Mouse (Mus musculus) embryo, embryonic 11.5 days (tissue): Measurements from ENCODE around the gene Trim71.

ENCODE experiments used
- DNase-seq: peaks from one replicate; pipeline ENCODE4 v3.0.0-alpha.2; 2012; ENCODE audit warnings: low read depth, low spot score

The Trim71 gene

DNA sequence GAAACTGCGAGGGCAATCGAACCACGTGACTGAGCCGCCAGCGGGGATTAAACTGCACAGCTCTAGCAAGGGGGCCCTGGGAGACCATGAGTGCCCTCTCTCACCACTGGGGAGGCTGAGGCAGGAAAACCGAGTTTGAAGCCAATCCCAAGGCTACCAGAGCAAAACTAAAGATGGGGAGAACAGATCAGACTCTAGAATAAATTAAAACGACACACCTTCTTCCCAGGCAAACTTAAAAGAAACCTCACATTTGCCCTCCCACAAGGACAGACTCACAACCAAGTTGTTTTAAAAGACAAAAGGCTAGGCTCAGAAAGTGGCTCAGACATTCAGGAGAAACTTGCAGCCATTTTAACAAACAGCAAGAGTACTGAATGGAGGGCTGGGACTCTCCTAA is 7.1 kb downstream of the Trim71 start:
- DNase-seq = no peak

DNA sequence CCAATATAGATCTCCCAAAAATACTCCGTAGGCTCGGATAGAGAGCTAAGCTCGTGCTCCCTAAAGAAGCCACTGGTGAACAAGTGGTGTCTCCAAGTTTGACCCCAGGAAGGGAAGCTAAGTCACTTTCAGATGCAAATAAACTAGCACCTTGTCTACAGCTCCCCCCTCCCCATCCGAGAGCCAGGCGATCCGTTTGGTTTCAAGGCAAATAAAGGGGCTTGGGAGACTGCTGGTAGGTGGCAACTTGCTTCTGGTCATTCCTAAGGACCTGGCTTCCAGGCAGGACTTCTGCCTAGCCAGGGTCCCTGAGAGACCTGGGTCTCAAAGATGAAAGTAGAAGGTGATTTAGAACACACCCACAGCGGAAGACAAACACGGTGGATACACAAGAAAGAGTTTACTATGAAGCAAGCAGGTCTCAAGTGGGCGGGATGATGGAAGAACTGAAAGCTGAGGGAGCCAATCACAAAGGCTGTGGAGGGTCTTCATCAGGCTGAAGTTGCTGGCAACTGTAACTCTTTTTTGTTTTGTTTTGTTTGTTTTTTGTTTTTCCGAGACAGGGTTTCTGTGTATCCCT is 7.8 kb downstream of the Trim71 start:
- no peak for DNase-seq

DNA sequence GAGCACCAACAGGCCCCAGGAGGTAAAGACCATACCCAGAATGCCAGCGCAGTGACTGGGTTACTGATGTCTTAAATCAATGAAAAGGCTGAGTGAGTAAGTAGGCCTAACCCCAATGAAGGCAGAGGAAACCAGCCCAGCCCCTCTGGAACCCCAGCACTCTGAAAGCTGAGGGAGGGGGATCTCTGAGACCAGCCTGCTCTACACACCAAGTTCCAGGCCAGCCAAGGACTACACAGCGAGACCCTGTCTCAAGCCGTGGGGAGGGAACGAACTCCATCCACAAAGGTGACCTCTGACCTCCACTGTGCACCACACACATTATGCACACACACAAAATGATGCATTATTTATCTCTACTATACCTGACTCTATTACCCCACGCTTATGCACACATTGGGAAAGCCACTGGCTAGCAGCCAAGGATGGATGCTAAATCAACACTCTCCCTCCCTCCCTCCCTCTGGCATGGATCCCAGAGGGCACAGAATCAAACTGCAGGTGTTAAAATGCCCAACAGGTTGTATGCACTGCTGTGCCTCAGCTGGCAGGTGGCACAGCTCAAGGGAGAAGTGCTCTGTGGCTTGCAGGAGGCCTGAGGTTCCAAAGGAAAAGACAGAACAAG is 9.7 kb downstream of the Trim71 start:
- no peak for DNase-seq

DNA sequence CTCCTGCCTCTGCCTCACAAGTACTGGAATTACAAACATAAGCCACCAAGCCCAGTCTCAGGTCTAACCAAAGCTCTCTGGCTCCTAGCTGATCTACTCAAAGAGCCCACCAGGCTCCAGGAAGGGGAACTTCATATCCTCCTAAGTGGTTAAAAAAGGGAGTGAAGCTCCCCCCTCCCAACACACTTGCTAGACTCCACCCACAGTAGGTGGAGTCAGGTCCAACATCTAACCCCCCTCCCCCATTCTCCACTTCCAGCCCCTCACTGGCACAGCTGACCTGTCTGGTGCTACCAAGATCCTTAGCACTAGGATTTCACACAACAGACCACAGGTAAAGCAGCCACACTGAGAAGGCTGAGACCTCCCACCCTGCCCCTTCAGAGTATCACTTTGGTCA is 10.3 kb downstream of the Trim71 start:
- no peak for DNase-seq

DNA sequence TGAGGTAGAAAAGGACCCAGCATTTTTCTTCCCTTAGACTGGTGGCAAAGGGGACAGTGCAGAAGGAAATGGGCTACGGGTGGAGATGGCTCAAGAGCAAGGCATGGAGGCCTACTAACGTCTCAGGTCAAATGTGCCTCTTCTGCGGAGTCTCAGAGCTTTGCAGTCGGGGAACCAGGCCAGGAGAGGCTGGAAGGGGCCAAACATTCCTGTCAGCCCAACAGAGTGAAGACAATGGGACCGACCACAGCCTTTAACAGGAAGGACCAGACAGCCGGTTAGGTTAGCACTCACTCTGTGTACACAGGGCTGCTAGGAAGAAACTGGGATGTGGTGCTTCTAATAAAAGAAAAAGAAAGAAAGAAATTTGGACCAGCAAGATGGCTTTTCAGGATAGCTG is 14.1 kb downstream of the Trim71 start:
- DNase-seq = no peak

DNA sequence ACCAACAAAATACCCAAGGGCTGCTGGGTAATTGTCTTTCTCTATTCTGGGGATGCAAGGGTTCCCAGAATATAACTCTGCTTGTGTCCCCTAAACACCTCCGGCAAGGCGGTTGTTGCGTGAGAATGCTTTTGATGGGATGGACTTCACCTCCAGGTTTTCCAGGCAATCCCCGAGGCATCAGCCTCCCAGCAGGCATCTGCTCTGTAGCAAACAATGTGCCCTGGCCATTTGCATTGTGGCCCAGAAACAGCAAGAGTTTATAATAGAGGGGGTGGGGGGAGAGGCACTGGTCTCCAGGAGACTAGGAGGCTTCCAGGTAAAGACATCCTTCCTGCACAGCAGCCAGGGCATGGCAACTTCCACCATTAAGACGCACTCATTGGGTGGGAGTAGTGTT is 15.1 kb downstream of the Trim71 start:
- no peak for DNase-seq

DNA sequence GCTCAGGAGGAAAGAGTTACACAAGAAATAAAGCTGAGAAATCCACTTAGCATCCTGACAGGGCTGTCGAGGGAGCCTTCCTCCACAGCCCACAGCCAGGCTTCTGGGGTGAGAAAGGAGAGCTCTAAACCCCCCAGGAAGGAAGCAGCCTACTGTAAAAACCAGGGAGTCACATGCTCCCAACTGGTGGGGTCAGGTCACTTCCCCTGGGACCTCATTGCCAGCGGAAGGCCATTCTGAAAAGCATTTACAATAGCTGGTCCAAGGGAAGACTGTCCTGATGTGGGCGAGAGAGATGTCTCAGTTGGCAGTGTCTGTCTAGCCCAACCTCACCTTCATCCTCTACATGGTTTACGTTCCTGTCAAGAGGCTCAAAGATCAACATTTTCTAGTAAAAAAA is 15.7 kb downstream of the Trim71 start:
- DNase-seq = no peak

DNA sequence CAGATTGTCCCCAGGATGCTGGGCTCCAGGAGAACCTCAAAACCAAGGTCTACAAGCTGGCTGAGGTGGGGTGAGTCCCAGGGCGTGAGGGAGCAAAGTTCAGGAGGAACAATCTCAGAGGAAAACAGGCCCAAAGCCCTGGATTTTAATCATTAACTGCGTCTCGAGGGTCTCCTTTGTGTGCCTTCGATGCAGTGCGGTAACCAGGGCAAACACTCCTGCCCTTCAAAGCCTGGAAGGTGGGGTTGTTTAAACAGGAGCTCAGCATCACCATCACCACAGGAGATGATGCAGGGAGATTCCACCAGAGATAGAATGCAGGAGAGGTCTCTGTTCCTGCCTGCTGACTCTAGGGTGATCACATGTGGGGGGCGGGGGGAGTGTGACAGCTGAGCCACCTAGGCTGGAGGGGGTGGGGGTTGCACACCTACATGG is 16.5 kb downstream of the Trim71 start:
- no peak for DNase-seq

DNA sequence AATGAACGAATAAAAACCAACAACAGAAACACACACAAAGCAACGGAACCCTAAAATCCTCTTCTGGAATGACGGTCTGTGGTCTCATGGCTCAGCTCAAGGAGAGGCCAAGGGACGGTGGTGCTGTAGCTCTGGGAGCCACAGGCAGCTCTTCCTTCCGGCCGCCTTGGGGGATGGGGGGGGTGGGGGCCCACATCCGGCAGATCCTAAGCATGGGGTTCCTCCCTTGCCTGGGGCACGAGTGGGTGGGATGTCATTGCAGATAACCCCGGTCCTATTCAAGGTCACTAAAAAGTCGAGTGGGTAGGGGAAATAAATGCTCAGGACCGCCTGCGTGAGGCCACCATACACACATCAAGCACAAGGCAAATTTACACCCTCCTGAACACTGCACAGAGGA is 17.4 kb downstream of the Trim71 start:
- DNase-seq = no peak

DNA sequence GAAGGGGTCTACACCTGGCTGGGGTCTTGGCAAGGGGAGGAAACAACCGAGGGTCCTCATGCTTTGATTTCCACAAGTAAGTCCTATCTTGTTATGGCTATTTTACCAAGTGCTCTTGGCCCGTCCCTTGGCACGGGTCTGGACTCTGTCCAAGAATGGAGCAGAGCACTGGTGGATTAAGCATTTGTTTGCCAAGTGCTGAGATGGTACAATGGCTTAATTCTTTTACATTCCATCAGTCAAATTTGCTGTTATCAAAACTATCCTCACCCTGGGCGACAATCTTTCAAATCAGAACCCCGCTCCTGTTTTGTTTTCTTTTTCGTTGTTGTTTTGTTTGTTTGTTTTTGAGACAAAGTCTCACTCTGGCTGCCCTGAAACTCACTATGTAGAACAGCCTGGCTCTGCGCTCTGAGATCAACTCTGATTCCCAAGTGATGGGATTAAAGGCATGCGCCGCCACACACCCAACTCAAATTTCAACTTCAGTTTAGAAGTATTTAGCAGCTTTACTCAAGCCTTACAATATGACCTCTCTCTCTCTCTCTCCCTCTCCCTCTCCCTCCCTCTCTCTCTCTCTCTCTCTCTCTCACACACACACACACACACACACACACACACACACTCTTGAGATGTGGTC is 19.3 kb downstream of the Trim71 start:
- DNase-seq = no peak

DNA sequence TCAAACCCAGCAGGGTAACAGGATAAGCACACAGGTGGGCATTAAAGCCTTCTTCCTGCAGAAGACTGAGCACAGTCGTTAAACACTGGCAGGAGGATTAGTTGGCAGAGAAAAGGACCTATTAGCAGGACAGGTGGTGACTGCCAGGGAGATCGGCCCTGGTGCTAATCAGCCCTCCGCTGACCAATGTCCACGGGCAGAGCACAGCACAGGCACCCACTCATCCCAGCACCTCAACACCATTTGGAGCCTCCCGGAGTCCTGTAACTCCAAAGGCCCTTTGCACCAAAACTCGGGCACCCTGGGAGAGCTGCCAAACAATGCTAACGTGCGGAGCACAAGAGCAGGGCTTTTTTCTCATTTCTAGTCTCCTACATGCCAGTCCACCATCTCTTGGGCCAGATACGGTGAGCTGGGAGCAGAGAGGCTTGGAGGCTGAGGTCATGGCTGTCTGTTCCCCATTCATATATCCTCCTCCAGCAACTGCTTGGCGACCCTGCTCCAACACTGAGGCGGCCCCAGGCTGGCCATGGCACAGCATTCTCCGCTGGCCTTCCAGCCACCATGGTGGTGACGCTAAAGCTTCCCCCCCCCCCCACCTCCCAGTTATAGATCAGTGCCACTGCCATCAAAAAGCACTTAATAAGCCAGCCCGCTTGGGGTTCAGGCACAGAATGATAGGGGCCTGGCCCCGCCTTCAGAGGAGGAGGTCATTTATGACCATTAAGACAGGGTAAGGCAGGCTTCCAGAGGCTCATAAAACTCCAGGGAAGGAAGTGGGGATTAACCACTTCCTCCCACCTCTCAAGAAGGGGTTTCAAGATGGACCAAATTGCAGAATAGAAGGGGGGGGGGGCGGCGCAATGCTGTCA is 20.1 kb downstream of the Trim71 start:
- no peak for DNase-seq

DNA sequence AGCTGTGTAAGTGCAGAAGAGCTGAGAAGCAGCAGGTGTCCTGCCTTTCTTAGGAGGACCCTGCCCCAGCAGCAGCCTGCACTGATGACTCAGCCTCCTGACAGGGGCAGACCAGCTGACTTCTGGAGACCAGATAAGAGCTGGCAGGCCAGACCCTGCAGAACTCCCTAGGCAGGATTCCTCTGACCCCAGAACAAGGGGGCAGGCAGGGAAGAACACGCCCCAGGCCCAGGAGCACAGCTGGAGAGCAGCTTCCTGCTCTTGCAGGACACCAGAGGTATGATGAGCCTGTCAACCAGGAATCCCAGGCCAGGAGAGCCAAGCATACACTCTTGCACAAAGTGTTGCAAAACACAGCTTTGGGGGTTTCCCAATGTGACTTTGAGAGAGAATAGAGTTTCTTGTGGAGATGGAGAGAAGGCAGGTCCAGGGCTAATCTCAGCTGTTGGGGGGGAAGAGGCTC is 22.9 kb downstream of the Trim71 start:
- DNase-seq = no peak

DNA sequence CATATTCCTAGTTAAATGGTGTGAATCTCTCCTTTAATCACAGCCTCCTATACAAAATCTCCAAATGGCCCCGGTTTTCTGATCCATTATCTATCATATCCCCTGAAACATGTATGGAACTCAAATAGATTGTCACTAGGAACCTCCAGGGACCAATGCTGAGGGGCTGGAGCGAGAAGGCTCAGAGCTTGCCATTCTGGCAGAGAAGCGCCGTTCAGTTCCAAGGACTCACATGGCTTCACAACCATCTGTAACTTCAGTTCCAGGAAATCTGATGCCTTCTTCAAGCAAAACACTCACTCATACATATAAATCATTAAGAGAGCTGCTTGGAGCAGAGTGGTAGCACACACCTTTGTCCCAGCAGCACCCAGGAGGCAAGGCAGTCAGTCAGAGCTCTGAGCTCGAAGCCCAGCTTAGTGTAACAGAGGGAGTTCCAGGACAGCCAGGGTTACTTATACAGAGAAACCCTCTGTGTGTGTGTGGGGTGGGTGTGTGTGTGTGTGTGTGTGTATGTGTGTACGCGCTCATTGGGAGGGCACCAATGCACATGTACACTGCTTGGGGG is 25.1 kb downstream of the Trim71 start:
- DNase-seq = no peak

DNA sequence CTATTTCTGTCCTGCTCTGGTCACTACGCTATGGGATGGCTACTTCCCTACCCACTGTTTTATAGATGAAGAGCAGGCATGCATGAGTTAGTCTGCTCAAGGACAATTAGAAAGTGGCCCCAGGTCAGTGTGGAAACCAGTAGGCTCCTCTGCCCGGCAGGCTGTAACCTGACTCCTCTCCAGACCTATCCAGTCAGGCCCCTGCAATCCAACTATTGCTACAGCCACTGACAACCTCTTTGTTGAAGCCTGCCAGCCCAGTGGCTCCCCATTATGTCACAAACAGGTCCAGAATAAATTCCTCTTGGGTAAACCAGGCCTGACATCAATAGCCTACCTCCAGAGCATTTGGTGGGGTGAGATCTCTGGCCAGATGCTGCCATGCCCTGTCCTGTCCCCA is 27.5 kb downstream of the Trim71 start:
- no peak for DNase-seq

DNA sequence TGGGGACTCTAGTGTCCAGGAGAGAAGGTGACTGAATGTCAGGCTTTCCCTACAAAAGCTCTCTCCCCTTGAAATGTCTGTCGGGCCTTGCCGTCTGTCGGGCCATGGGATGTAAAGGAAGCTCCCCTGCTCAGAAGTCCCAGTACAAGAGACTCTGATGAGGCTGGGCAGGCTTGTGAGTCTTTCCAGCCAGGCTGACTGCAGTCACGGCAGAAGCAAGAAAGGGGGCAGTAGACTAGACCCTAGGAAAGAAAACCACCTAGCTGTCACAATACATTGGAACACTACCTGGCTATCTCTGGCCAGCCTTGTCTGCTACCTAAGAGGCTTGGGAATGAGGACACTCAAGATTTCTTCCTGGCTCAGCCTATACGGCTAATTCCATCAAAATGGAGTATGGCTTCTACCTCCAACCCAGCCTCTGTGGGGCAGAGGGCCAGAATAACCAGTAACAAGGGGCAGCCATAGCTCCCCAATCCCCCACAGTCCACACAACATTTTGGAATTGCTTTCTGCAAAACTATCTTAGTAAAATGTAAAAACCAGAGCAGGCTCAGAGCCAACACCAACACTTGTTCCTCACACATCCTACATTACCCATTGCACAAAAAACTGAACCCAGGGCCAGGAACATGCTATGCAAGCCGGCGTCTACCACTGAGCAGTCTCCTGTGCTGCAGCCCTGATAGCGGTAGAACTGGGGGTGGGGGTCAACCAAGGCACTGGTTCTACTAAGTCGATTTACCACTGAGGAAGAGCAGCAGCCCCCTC is 29.2 kb downstream of the Trim71 start:
- no peak for DNase-seq

DNA sequence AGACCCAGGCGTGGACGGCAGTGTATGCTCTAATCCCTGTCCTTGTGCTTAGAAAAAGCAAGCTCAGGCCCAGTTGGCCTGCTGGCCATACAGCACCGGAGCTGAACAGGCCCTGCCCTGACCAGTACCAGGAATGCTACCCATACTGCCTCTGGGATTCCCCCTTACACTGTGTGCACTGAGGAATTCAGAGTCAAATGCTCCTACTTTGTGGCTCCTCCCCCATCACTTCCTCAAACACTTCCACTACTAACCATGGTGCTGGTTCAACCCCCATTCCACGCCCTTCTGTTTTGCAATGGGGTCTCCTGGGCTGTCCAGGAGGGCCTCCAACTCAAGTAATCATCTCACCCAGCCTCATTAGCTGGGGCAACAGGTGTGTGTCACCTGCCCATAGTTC is 30.3 kb downstream of the Trim71 start:
- DNase-seq = no peak

DNA sequence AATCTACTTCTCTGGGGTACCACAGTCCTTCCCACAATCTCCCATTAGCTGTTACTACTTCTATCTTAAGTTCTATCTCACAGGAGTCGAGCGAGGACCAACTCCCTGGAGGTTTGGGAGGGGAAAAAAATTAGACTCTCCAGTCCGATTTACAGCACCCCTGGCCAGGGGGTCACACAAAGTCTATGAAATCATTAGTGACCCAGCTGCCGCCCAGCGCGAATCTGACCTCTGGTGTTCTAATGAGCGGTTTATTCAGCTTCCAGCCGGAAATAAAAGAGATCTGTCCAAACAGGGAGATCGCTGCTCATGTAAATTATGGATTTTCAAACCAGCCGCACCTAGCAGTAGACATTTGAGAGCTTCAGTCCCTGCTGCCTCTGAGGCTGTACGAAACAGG is 32.9 kb downstream of the Trim71 start:
- no peak for DNase-seq

DNA sequence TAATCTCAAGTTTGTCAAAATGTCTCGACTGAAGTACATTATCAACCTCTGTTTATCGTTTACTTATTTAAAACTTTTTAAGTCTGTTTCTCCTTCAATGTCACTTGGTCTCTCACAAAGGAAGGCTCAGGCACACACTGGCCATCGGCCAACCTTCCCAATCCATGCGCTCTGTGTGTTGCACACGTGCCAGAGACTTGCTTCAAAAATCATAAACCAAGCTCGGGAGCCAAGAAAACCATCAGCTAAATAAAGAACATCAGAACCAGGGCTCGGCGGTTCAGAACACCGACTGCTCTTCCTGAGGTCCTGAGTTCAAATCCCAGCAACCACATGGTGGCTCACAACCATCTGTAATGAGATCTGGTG is 35.5 kb downstream of the Trim71 start:
- DNase-seq = no peak

DNA sequence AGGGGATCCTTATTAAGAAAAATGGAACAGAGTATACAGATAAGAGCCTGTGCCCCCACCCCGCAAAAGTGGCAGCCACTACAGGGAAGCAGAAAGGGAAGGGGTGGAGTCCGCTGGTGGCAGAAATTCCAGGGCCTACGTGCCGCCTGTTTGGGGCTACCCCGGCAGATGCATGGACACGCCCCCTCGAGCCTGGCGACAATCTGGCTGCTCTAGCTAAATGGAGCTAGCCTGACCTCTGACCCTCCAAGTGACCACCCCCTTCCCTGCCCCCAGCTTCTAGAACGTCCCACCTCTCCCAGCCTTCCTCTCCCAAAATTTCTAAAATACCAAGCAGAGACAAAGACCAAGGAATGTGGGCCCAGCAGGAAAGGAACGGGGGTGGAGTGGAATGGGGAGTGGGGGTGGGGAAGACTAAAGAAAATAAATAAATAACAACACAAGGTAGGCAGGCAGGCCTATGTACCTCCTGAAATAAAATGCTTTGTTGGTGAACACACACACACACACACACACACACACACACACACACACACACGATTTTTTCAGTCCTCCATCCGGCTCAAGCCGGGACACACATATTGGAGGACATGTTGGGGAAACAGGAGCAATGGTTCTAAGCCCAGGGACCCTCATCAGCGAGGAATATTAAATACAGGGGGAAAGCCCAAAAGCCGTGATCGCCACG is 36.0 kb downstream of the Trim71 start:
- DNase-seq = peak; percentile 59

DNA sequence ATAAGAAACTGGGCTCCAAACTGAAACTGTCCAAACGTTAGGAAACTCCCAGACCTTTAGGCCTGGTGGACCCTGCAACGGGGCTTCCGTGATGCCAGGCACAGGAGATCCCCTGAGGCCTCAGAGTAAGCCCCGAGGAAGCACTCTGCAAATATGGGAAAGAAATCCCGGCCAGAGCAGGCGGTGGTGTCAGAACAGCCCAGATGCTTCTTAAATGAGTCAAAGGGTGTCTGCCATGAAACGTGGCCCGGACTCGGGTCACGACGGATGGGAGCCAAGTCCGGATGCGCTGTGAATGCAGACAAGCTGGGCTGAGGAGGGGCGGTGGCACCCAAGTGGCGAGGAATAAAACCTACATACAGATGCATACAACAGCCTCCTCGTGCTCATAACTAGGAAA is 37.1 kb downstream of the Trim71 start:
- peak; percentile 56 for DNase-seq

DNA sequence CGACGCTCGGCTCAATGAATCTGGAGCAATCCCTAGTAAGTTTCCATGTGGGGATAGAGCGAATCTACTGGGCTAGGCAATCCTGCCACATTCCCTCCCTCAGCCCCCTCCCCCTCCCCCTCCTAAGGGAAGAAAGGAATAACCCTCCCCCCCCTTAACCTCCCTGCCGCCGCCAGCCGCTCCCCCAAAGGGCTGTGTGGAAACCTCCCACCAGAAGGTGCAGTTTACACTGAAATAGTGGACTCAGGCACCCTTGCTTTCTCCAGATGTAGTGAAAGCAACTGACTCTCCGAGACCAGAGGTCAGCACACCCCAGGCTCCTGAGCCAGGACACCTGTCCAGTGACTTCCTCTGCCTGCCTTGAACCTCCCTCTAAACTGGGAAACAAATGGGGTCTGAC is 37.6 kb downstream of the Trim71 start:
- DNase-seq = no peak
